Mouse (Mus musculus) heart, adult 2 months (tissue): ENCODE results near the gene Gm45808. TPM values are rescaled to one million over a fixed set of nuclear protein-coding genes. Genes with fewer than 3 reads are reported as not detected.

Source experiments
- DNase-seq, 2 experiments: peaks; one replicate each; pipeline ENCODE4 v3.0.0; 2021
- H3K27ac ChIP-seq: fragments of 200-600 bp; 2 replicates; pipeline ENCODE4 v1.8.1; 2022
- H3K27me3 ChIP-seq: fragments of 200-500 bp; 2 replicates; pipeline ENCODE4 v1.6.1; 2012; ENCODE audit warnings: mild to moderate bottlenecking, low read length, inconsistent platforms, mixed read lengths; ENCODE audit not compliant: control insufficient read depth, insufficient read depth
- H3K36me3 ChIP-seq: fragments of 200-500 bp; 2 replicates; pipeline ENCODE4 v1.6.1; 2012; ENCODE audit warnings: low read length, inconsistent platforms; ENCODE audit not compliant: control insufficient read depth, insufficient read depth
- H3K4me1 ChIP-seq: fragments of 200-500 bp; 2 replicates; pipeline ENCODE4 v1.6.1; 2011; ENCODE audit warnings: low read length; ENCODE audit not compliant: control insufficient read depth, insufficient read depth
- H3K4me3 ChIP-seq: fragments of 200-600 bp; 2 replicates; pipeline ENCODE4 v1.8.1; 2022
- H3K79me2 ChIP-seq: fragments of 200-500 bp; replicated peaks from 2 replicates; pipeline ENCODE4 v1.6.1; 2012; ENCODE audit warnings: mild to moderate bottlenecking, inconsistent platforms, low read length, moderate library complexity, mixed read lengths; ENCODE audit not compliant: control insufficient read depth, insufficient read depth
- H3K9ac ChIP-seq: fragments of 200-500 bp; 2 replicates; pipeline ENCODE4 v1.6.1; 2012; ENCODE audit warnings: low read depth, mild to moderate bottlenecking, control low read depth, inconsistent platforms, low read length, mixed read lengths
- CTCF ChIP-seq: fragments of 200-600 bp; IDR thresholded peaks from 2 replicates; pipeline ENCODE4 v1.8.1; 2022; ENCODE audit warnings: antibody characterized with exemption, mild to moderate bottlenecking, moderate library complexity
- EP300 ChIP-seq: fragments of 200-500 bp; IDR thresholded peaks from 2 replicates; pipeline ENCODE4 v1.6.1; 2011; ENCODE audit warnings: low read depth, low read length, control low read depth; ENCODE audit not compliant: insufficient read depth
- POLR2A ChIP-seq: fragments of 200-500 bp; IDR thresholded peaks from 2 replicates; pipeline ENCODE4 v1.6.1; 2011; ENCODE audit warnings: mild to moderate bottlenecking, low read depth, low read length, control low read depth; ENCODE audit not compliant: insufficient read depth
- whole genome bisulfite sequencing: fragments of 180-500 bp; shearing (Covaris S2); methylation state at CpG from one replicate; pipeline ENCODE4 v1.1.7; 2018; 5-methylcytosine and 5-hydroxymethylcytosine counted together
- intact Hi-C: fragments of 180-260 bp; cut with DNase I; formaldehyde crosslinking; loops from one replicate; pipeline ENCODE4 v1.15.1; 2025
- microRNA-seq, 2 experiments: library from miRNA; unstranded; fragments of <30 nt; microRNA quantifications; one replicate each; pipeline ENCODE4 v1.2.0; 2021
- polyA plus RNA-seq: library from polyadenylated mRNA; depleted of rRNA; stranded (reverse); fragments of >200 nt; gene quantifications from 2 replicates; pipeline ENCODE4 v1.2.3, GENCODE M21; 2012; rRNA removed
- total RNA-seq, 2 experiments: library from RNA; stranded (reverse); gene quantifications; 2 replicates each; pipeline ENCODE4 v1.2.3; 2021

Gene Gm45808
- total and polyA plus RNA-seq, 3 experiments = 1.6 to 8.1 (median 4.8) TPM

DNA sequence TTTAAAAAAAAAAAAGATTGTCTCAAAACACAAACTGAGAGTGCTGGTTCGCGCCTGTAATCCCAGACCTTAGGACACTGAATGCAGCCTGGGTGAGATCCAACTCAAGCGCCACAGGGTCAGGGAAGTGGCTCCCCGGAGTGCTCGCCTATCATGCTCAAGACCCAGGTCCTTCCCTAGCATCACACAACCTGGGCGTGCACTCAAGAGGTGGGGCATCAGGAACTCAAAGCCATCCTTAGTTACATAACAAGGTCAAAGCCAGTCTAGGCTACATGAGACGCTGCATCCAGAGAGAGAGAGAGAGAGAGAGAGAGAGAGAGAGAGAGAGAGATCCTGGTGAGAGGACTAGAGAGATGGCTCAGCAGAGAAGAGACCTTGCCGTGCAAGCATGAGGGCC, 60.1 kb downstream of the Gm45808 start:
- Histone ChIP-seq H3K36me3 (no peaks in the 10 kb centered on the region), H3K79me2 (peaks cover 4% of the 10 kb centered on the region; the same call in 1 of the 2 replicates), H3K27me3 (no peaks in the 10 kb centered on the region), H3K27ac (no peak overlapping the region), H3K4me3 (no peak overlapping the region), H3K9ac (no peak overlapping the region), H3K4me1 (no peaks in the 10 kb centered on the region)
- TF ChIP-seq POLR2A = no peak
- no peak for TF ChIP-seq CTCF
- TF ChIP-seq EP300 = no peak
- no peak for DNase-seq
- WGBS = 81% methylated on average over 8 of the region's 8 CpGs
- intact Hi-C loops = no loop called here

DNA sequence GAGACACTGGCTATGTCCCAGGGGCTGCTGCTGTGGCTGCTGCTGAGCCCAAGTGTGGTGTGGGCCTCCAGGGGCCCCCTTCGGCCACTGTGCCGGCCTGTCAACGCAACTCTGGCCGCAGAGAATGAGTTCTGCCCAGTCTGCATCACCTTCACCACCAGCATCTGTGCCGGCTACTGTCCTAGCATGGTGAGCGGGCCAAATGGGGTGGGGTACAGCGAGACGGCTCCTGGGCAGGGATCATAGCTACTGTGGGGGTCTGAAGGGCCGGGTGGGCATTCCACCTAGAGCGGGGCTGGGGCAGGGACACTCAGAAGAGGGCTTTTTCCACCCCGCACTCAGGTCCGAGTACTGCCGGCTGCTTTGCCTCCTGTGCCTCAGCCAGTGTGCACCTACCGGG, 65.4 kb downstream of the Gm45808 start:
- WGBS = 90% methylated on average over 14 of the region's 14 CpGs
- no peaks in the 10 kb centered on the region for H3K27me3 ChIP-seq
- intact Hi-C loops = no loop called here
- no peak overlapping the region for H3K4me3 ChIP-seq
- no peak for DNase-seq
- H3K36me3 ChIP-seq = no peaks in the 10 kb centered on the region
- no peaks in the 10 kb centered on the region for H3K79me2 ChIP-seq
- H3K9ac ChIP-seq = no peak overlapping the region
- no peak overlapping the region for H3K27ac ChIP-seq
- H3K4me1 ChIP-seq = no peaks in the 10 kb centered on the region
- TF ChIP-seq CTCF (no peak), EP300 (no peak), POLR2A (no peak)

DNA sequence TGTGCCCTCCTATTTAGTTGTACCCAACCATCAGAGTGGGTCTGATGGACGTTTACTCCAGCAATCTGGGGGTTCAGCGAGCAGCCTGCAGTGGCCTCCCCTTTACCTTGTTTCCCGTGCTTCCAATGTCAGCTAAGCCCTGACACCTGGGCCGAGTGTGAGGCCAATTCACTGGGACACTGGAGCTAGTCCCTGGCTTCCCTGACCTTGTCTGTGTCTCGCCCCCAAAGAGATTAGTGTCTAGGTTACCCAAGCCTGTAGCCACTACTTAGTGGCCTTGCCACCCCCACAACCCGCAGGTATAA, 66.0 kb downstream of the Gm45808 start, which contains the start of gene Lhb:
Lhb (plus strand) TSS at position 206 of the 305 bp plus-strand sequence.
- 74% methylated on average over 6 of the region's 6 CpGs for WGBS
- no peaks in the 10 kb centered on the region for H3K79me2 ChIP-seq
- DNase-seq = no peak
- TF ChIP-seq EP300 (no peak), CTCF (no peak)
- H3K9ac ChIP-seq = no peak within 1 kb of the TSS
- intact Hi-C loops = no loop called here
- peaks cover under 1% of the 10 kb centered on the region; the same call in 1 of the 2 replicates for H3K27me3 ChIP-seq
- no peaks in the 10 kb centered on the region for H3K36me3 ChIP-seq
- no peaks in the 10 kb centered on the region for H3K4me1 ChIP-seq
- no peak within 1 kb of the TSS for H3K27ac ChIP-seq
- H3K4me3 ChIP-seq = no peak within 1 kb of the TSS

DNA sequence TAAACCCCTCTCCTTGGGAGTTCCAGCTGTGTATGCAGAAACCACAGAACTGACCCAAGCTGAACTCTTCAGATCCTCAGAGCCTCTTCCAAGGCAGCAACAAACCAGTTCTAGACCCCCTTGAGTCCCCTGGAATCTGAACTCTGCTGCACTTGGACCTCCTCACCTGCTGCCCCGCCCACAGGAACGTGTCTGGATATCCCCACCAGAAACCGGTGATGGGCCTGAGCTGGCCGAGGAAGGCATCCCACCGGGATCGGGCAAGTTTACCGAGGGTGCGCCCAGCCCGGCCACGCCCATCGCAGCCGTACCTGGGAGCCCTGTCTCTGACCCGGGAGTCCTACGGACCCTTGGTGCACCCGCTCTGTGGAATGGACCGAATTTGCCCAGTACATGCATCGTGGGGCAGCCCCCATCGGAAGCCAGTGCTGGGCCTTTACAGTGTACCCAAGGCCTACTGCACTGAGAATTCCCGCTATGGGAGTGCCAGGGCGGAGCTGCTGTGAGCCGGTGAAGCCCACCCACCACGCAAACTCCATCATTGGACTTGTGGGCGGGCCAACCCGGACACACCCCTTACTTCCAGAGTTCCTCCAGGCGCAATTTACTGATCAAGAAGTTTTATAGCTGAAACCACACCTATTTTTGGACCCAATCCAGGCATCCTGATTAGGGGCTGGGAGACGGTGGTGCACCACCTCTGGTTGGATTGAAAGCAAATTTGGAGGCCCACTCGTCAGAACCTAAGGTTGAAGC, 66.6 kb downstream of the Gm45808 start:
- Histone ChIP-seq H3K36me3 (no peaks in the 10 kb centered on the region), H3K4me1 (no peaks in the 10 kb centered on the region), H3K4me3 (no peak overlapping the region), H3K9ac (no peak overlapping the region), H3K79me2 (no peaks in the 10 kb centered on the region), H3K27me3 (peaks cover 1% of the 10 kb centered on the region; the same call in 1 of the 2 replicates), H3K27ac (no peak overlapping the region)
- TF ChIP-seq EP300 (no peak), CTCF (no peak), POLR2A (no peak)
- 25% methylated on average over 27 of the region's 27 CpGs for WGBS
- no peak for DNase-seq
- intact Hi-C loops = no loop called here

DNA sequence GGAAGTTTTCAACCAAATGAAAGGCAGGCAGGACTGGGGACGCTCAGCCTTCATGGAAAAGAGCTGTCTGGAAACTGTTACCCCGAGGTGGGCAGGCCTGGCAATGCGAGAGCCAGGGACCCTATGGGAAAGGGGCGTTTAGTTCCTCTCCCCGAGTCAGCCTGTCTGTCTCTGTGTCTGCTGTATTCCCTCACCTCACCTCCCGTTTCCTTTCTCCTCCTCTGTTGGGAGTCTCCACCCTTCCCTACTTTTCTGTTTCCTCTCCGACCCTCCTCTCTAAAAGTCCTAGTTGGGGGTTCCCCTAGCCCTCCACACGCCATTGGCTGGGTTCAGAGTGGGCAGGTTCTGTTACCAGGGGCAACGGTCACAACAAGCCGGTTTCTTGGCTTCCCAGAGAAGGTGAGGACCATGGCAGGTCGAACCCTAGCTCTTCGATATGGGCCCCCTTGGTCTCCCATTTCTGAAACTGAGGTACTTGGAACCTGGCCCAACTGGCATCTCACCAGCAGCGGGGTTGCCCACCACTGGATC, 68.6 kb downstream of the Gm45808 start:
- Histone ChIP-seq H3K4me1 (no peaks in the 10 kb centered on the region), H3K9ac (no peak overlapping the region), H3K4me3 (no peak overlapping the region), H3K36me3 (no peaks in the 10 kb centered on the region), H3K79me2 (no peaks in the 10 kb centered on the region), H3K27ac (no peak overlapping the region), H3K27me3 (peaks cover 6% of the 10 kb centered on the region)
- no peak for DNase-seq
- WGBS = 10% methylated on average over 13 of the region's 13 CpGs
- intact Hi-C loops = no loop called here
- no peak for TF ChIP-seq EP300
- no peak for TF ChIP-seq CTCF

Small RNAs within 50 kb of the gene (microRNA-seq; reads per million reads assigned to microRNA genes)
- 0 reads per million in 2 experiments for gene Gm22133

Other genes starting within 250 kb of the Gm45808 start
Only the 30 nearest of the 36 such genes appear.
- not detected for gene Slc6a21, start 209.3 kb downstream of the Gm45808 start, total RNA-seq
- 0.38 and 0.55 TPM in 2 replicates for gene Slc6a21, start 209.3 kb downstream of the Gm45808 start, polyA plus RNA-seq
- 10 to 100 TPM; 21.0 to 21.4 TPM for gene Trpm4, start 153.0 kb downstream of the Gm45808 start, total RNA-seq
- 38.7 and 40.9 TPM in 2 replicates for gene Trpm4, start 153.0 kb downstream of the Gm45808 start, polyA plus RNA-seq
- 1,000 to 10,000 TPM in 1 of 2 experiments, 100 to 1,000 TPM in 1; 863 to 1,007 TPM for gene Hrc, start 151.5 kb downstream of the Gm45808 start, total RNA-seq
- 383 and 578 TPM in 2 replicates for gene Hrc, start 151.5 kb downstream of the Gm45808 start, polyA plus RNA-seq
- gene Ppfia3, start 119.8 kb downstream of the Gm45808 start, total RNA-seq = under 1 TPM; 0.11 to 0.26 TPM
- gene Ppfia3, start 119.8 kb downstream of the Gm45808 start, polyA plus RNA-seq = 0.09 and 0.14 TPM in 2 replicates
- gene Lin7b, start 116.2 kb downstream of the Gm45808 start, total RNA-seq = 1 to 10 TPM; 1.0 to 1.6 TPM
- 2.3 and 3.4 TPM in 2 replicates for gene Lin7b, start 116.2 kb downstream of the Gm45808 start, polyA plus RNA-seq
- 10 to 100 TPM; 85.0 to 99.5 TPM for gene Snrnp70, start 91.1 kb downstream of the Gm45808 start, total RNA-seq
- gene Snrnp70, start 91.1 kb downstream of the Gm45808 start, polyA plus RNA-seq = 117 and 151 TPM in 2 replicates
- gene Kcna7, start 81.2 kb downstream of the Gm45808 start, total RNA-seq = 1 to 10 TPM; 5.9 to 6.0 TPM
- 6.7 and 7.6 TPM in 2 replicates for gene Kcna7, start 81.2 kb downstream of the Gm45808 start, polyA plus RNA-seq
- under 1 TPM; 0.11 to 0.50 TPM for gene Ntf5, start 73.1 kb downstream of the Gm45808 start, total RNA-seq
- 0.32 and 0.43 TPM in 2 replicates for gene Ntf5, start 73.1 kb downstream of the Gm45808 start, polyA plus RNA-seq
- not detected for gene Lhb, start 66.0 kb downstream of the Gm45808 start, total RNA-seq
- gene Lhb, start 66.0 kb downstream of the Gm45808 start, polyA plus RNA-seq = 0.84 TPM in 1 of 2 replicates, not detected in the other
- 100 to 1,000 TPM in 1 of 2 experiments, 10 to 100 TPM in 1; 96.9 to 115 TPM for gene Gys1, start 52.0 kb downstream of the Gm45808 start, total RNA-seq
- 111 and 135 TPM in 2 replicates for gene Gys1, start 52.0 kb downstream of the Gm45808 start, polyA plus RNA-seq
- 10 to 100 TPM; 26.5 to 26.9 TPM for gene Ruvbl2, start 48.7 kb downstream of the Gm45808 start, total RNA-seq
- gene Ruvbl2, start 48.7 kb downstream of the Gm45808 start, polyA plus RNA-seq = 32.7 and 33.5 TPM in 2 replicates
- 100 to 1,000 TPM; 213 to 308 TPM for gene Ftl1, start 26.9 kb downstream of the Gm45808 start, total RNA-seq
- 505 and 903 TPM in 2 replicates for gene Ftl1, start 26.9 kb downstream of the Gm45808 start, polyA plus RNA-seq
- 10 to 100 TPM; 21.9 to 25.9 TPM for gene Bax, start 19.9 kb downstream of the Gm45808 start, total RNA-seq
- gene Bax, start 19.9 kb downstream of the Gm45808 start, polyA plus RNA-seq = 46.6 and 47.2 TPM in 2 replicates
- not detected for gene Tulp2, start 4.9 kb downstream of the Gm45808 start, total RNA-seq
- 0.20 and 0.27 TPM in 2 replicates for gene Tulp2, start 4.9 kb downstream of the Gm45808 start, polyA plus RNA-seq
- gene Dhdh, start 2.0 kb upstream of the Gm45808 start, total RNA-seq = 1 to 10 TPM; 8.2 to 8.9 TPM
- 6.4 and 10.1 TPM in 2 replicates for gene Dhdh, start 2.0 kb upstream of the Gm45808 start, polyA plus RNA-seq
- gene Nucb1, start 23.6 kb upstream of the Gm45808 start, total RNA-seq = 100 to 1,000 TPM; 132 to 152 TPM
- 158 and 177 TPM in 2 replicates for gene Nucb1, start 23.6 kb upstream of the Gm45808 start, polyA plus RNA-seq
- gene Ppp1r15a, start 39.5 kb upstream of the Gm45808 start, total RNA-seq = 10 to 100 TPM; 27.3 to 29.6 TPM
- gene Ppp1r15a, start 39.5 kb upstream of the Gm45808 start, polyA plus RNA-seq = 20.9 and 36.0 TPM in 2 replicates
- gene Plekha4, start 39.5 kb upstream of the Gm45808 start, total RNA-seq = 1 to 10 TPM; 2.9 to 3.2 TPM
- 6.7 and 7.2 TPM in 2 replicates for gene Plekha4, start 39.5 kb upstream of the Gm45808 start, polyA plus RNA-seq
- gene Hsd17b14, start 68.1 kb upstream of the Gm45808 start, total RNA-seq = under 1 TPM in 1 of 2 experiments, not detected in 1; 0.76 TPM
- 0.45 and 0.47 TPM in 2 replicates for gene Hsd17b14, start 68.1 kb upstream of the Gm45808 start, polyA plus RNA-seq
- 100 to 1,000 TPM; 219 to 306 TPM for gene Bcat2, start 83.3 kb upstream of the Gm45808 start, total RNA-seq
- 142 and 198 TPM in 2 replicates for gene Bcat2, start 83.3 kb upstream of the Gm45808 start, polyA plus RNA-seq
- not detected for gene Fgf21, start 128.7 kb upstream of the Gm45808 start, total RNA-seq
- not detected in 2 replicates for gene Fgf21, start 128.7 kb upstream of the Gm45808 start, polyA plus RNA-seq
- gene Fut1, start 130.5 kb upstream of the Gm45808 start, total RNA-seq = not detected
- gene Fut1, start 130.5 kb upstream of the Gm45808 start, polyA plus RNA-seq = 0.25 TPM in 1 of 2 replicates, not detected in the other
- under 1 TPM; 0.26 to 0.27 TPM for gene Izumo1, start 135.0 kb upstream of the Gm45808 start, total RNA-seq
- gene Izumo1, start 135.0 kb upstream of the Gm45808 start, polyA plus RNA-seq = 0.29 and 0.70 TPM in 2 replicates
- 10 to 100 TPM; 25.0 to 25.5 TPM for gene Rasip1, start 140.7 kb upstream of the Gm45808 start, total RNA-seq
- 30.5 and 30.9 TPM in 2 replicates for gene Rasip1, start 140.7 kb upstream of the Gm45808 start, polyA plus RNA-seq
- gene Mamstr, start 153.2 kb upstream of the Gm45808 start, total RNA-seq = 1 to 10 TPM; 3.8 to 4.0 TPM
- gene Mamstr, start 153.2 kb upstream of the Gm45808 start, polyA plus RNA-seq = 11.3 and 12.0 TPM in 2 replicates
- under 1 TPM; 0.50 to 0.60 TPM for gene Fut2, start 179.6 kb upstream of the Gm45808 start, total RNA-seq
- gene Fut2, start 179.6 kb upstream of the Gm45808 start, polyA plus RNA-seq = 1.1 and 1.9 TPM in 2 replicates
- under 1 TPM; 0.18 to 0.26 TPM for gene Ntn5, start 197.2 kb upstream of the Gm45808 start, total RNA-seq
- 0.47 TPM in 1 of 2 replicates, not detected in the other for gene Ntn5, start 197.2 kb upstream of the Gm45808 start, polyA plus RNA-seq
- gene Sec1, start 207.6 kb upstream of the Gm45808 start, total RNA-seq = under 1 TPM; 0.16 to 0.25 TPM
- 0.16 and 0.41 TPM in 2 replicates for gene Sec1, start 207.6 kb upstream of the Gm45808 start, polyA plus RNA-seq
- 1 to 10 TPM; 5.2 to 6.8 TPM for gene Car11, start 213.0 kb upstream of the Gm45808 start, total RNA-seq
- 10.6 and 14.4 TPM in 2 replicates for gene Car11, start 213.0 kb upstream of the Gm45808 start, polyA plus RNA-seq
- 100 to 1,000 TPM in 1 of 2 experiments, 1 to 10 TPM in 1; 6.4 to 134 TPM for gene Dbp, start 218.3 kb upstream of the Gm45808 start, total RNA-seq
- 49.3 and 93.6 TPM in 2 replicates for gene Dbp, start 218.3 kb upstream of the Gm45808 start, polyA plus RNA-seq